Mouse (Mus musculus) brown adipose tissue, adult 24 weeks (tissue): ENCODE data around the gene Fkbp5. TPM values are rescaled to one million over a fixed set of nuclear protein-coding genes. Genes with fewer than 3 reads are reported as not detected.

Experiments used
- H3K27ac ChIP-seq: fragments of 200-500 bp; replicated peaks from 2 replicates; pipeline ENCODE4 v1.5.1; 2012; ENCODE audit warnings: low read depth, mild to moderate bottlenecking, low read length
- H3K4me1 ChIP-seq: fragments of 200-500 bp; 2 replicates; pipeline ENCODE4 v1.6.1; 2012; ENCODE audit warnings: low read length, mixed read lengths; ENCODE audit not compliant: control insufficient read depth, insufficient read depth, insufficient read length
- H3K4me3 ChIP-seq: fragments of 200-500 bp; 2 replicates; pipeline ENCODE4 v1.5.1; 2012; ENCODE audit warnings: low read depth, mild to moderate bottlenecking, low read length, moderate library complexity; ENCODE audit not compliant: insufficient read depth
- polyA plus RNA-seq: library from polyadenylated mRNA; stranded (reverse); fragments of >200 nt; gene quantifications from 2 replicates; pipeline ENCODE4 v1.2.4, GENCODE M21; 2012; ENCODE audit not compliant: missing spikeins, insufficient read depth, insufficient read length

The Fkbp5 gene
- polyA plus RNA-seq, 1 experiment, result 3.9 TPM

GRCm38 (mm10) chr17:28530506-28530905 lies 13.2 kb upstream of the Fkbp5 start, which contains the start of gene Armc12:
Gene Armc12 (plus strand): TSS chr17:28530806.
- Histone ChIP-seq H3K4me1 (no peaks in the 10 kb centered on the region), H3K27ac (no peak within 1 kb of the TSS), H3K4me3 (no peak within 1 kb of the TSS)

GRCm38 (mm10) chr17:28529116-28529515 lies 11.8 kb upstream of the Fkbp5 start:
- H3K4me1 ChIP-seq, result no peaks in the 10 kb centered on the region
- H3K4me3 ChIP-seq, result no peak overlapping the region
- no peak overlapping the region for H3K27ac ChIP-seq

- Histone ChIP-seq H3K27ac (no peak overlapping the region), H3K4me3 (peak overlapping the region; percentile 21; the same call in 1 of the 2 replicates), H3K4me1 (no peaks in the 10 kb centered on the region)
Observed at GRCm38 (mm10) chr17:28528043-28528351, 10.7 kb upstream of the Fkbp5 start.

- Histone ChIP-seq H3K4me1 (no peaks in the 10 kb centered on the region), H3K27ac (no peak overlapping the region), H3K4me3 (peak overlapping the region; percentile 21; the same call in 1 of the 2 replicates)
Observed at GRCm38 (mm10) chr17:28527184-28528042, 10.1 kb upstream of the Fkbp5 start.

- no peak overlapping the region for H3K4me3 ChIP-seq
- H3K4me1 ChIP-seq, result no peaks in the 10 kb centered on the region
- no peak overlapping the region for H3K27ac ChIP-seq
Observed at GRCm38 (mm10) chr17:28524831-28525430, 7.6 kb upstream of the Fkbp5 start.

- no peak overlapping the region for H3K4me3 ChIP-seq
- no peak overlapping the region; the same call in 1 of the 2 replicates for H3K27ac ChIP-seq
- no peaks in the 10 kb centered on the region for H3K4me1 ChIP-seq
Observed at GRCm38 (mm10) chr17:28524009-28524695, 6.8 kb upstream of the Fkbp5 start.

- Histone ChIP-seq H3K4me1 (peaks cover under 1% of the 10 kb centered on the region; the same call in 1 of the 2 replicates), H3K27ac (peak overlapping the region; percentile 75), H3K4me3 (peak overlapping the region; percentile 58)
Observed at GRCm38 (mm10) chr17:28523355-28524008, 6.2 kb upstream of the Fkbp5 start.

GRCm38 (mm10) chr17:28522623-28523354 lies 5.5 kb upstream of the Fkbp5 start:
- H3K4me3 ChIP-seq, result peak overlapping the region; percentile 68
- peaks cover 2% of the 10 kb centered on the region; the same call in 1 of the 2 replicates for H3K4me1 ChIP-seq
- peak overlapping the region; percentile 81 for H3K27ac ChIP-seq

GRCm38 (mm10) chr17:28521920-28522319 lies 4.6 kb upstream of the Fkbp5 start:
- Histone ChIP-seq H3K27ac (peak overlapping the region; percentile 19; the same call in 1 of the 2 replicates), H3K4me1 (peaks cover 2% of the 10 kb centered on the region; the same call in 1 of the 2 replicates), H3K4me3 (no peak overlapping the region)

GRCm38 (mm10) chr17:28521071-28521726 lies 3.9 kb upstream of the Fkbp5 start:
- Histone ChIP-seq H3K4me3 (no peak overlapping the region), H3K4me1 (peaks cover 2% of the 10 kb centered on the region; the same call in 1 of the 2 replicates), H3K27ac (no peak overlapping the region)

GRCm38 (mm10) chr17:28520561-28520960 lies 3.2 kb upstream of the Fkbp5 start:
- H3K4me1 ChIP-seq, result peaks cover 5% of the 10 kb centered on the region; the same call in 1 of the 2 replicates
- no peak overlapping the region for H3K4me3 ChIP-seq
- H3K27ac ChIP-seq, result no peak overlapping the region

- no peak overlapping the region for H3K4me3 ChIP-seq
- H3K4me1 ChIP-seq, result peaks cover 5% of the 10 kb centered on the region; the same call in 1 of the 2 replicates
- no peak overlapping the region for H3K27ac ChIP-seq
Observed at GRCm38 (mm10) chr17:28519827-28520226, 2.5 kb upstream of the Fkbp5 start.

GRCm38 (mm10) chr17:28518615-28519071 lies 1.3 kb upstream of the Fkbp5 start:
- Histone ChIP-seq H3K4me1 (peaks cover 10% of the 10 kb centered on the region), H3K27ac (peak overlapping the region; percentile 62), H3K4me3 (peak overlapping the region; percentile 65; the same call in 1 of the 2 replicates)
